Mouse (Mus musculus) liver, embryonic 16.5 days (tissue): Measurements from ENCODE around the gene Nme3. TPM values are rescaled to one million over a fixed set of nuclear protein-coding genes. Genes with fewer than 3 reads are reported as not detected.
A peak's percentile ranks its signal among the peaks of the same experiment; 100 is the strongest.

Source experiments
- ATAC-seq: fragments of 200-750 bp; cut with Nextera tagmentation; 2 replicates; pipeline ENCODE4 v1.8.0; 2017; ENCODE audit warnings: low read depth, mild to moderate bottlenecking, moderate number of reproducible peaks, moderate library complexity
- H3K27ac ChIP-seq: fragments of 300-500 bp; sonication (generic); 2 replicates; pipeline ENCODE4 v1.5.1; 2014; ENCODE audit warnings: mild to moderate bottlenecking, low read length
- H3K27me3 ChIP-seq: fragments of 300-500 bp; sonication (generic); 2 replicates; pipeline ENCODE4 v1.6.1; 2014; ENCODE audit warnings: low read depth, low read length, mixed read lengths; ENCODE audit not compliant: control insufficient read depth, insufficient read depth
- H3K36me3 ChIP-seq: fragments of 300-500 bp; sonication (generic); 2 replicates; pipeline ENCODE4 v1.6.1; 2014; ENCODE audit warnings: mild to moderate bottlenecking; ENCODE audit not compliant: control insufficient read depth, insufficient read depth
- H3K4me1 ChIP-seq: fragments of 300-500 bp; sonication (generic); 2 replicates; pipeline ENCODE4 v1.6.1; 2014; ENCODE audit warnings: low read depth, low read length, mixed read lengths; ENCODE audit not compliant: control insufficient read depth
- H3K4me2 ChIP-seq: fragments of 300-500 bp; sonication (generic); 2 replicates; pipeline ENCODE4 v1.6.1; 2014; ENCODE audit warnings: low read depth, low read length, mixed read lengths
- H3K4me3 ChIP-seq: fragments of 300-500 bp; sonication (generic); 2 replicates; pipeline ENCODE4 v1.5.1; 2014; ENCODE audit warnings: low read depth, mild to moderate bottlenecking, low read length
- H3K9ac ChIP-seq: fragments of 300-500 bp; sonication (generic); 2 replicates; pipeline ENCODE4 v1.6.1; 2014; ENCODE audit warnings: low read depth, low read length
- H3K9me3 ChIP-seq: fragments of 300-500 bp; sonication (generic); replicated peaks from 2 replicates; pipeline ENCODE4 v1.6.1; 2016; ENCODE audit warnings: low read length; ENCODE audit not compliant: control insufficient read depth
- WGBS: fragments of 180-500 bp; shearing (Covaris S2); extraction: QIAGEN DNeasy Blood & Tissue Kit; methylation state at CpG from one replicate; pipeline ENCODE4 v1.1.7; 2014; ENCODE audit not compliant: insufficient replicate concordance; 5-methylcytosine and 5-hydroxymethylcytosine counted together
- polyA plus RNA-seq: library from polyadenylated mRNA; unstranded; fragments of >200 nt; fragmentation: Nextera tagmentation; extraction: Ambion mirVana; gene quantifications from 2 replicates; pipeline ENCODE4 v1.2.1, GENCODE M21; 2015

Gene Nme3
- polyA plus RNA-seq, 1 experiment from 2014 or later = 46.7 TPM

DNA sequence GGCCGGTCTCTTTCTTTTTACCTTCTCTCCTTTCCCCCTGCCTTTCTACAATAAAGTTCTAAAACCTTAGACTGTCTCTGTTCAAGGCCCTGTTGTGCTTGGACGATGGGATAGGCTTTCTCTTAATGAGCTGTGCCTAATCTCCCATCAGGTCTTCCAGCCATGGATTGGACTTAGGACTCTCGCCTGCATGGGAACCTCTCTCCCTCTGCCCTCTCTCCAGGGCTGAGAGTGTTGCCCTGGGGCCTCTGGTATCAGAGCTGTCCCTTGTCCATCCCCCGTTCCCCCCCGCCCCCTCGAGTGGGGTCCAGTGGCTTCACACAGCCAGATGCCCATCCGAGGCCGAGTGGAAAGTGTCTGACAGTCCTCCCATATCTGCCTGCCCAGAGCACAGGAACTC is 21.3 kb upstream of the Nme3 start:
- no peaks in the 10 kb centered on the region for H3K9me3 ChIP-seq
- H3K36me3 ChIP-seq = no peaks in the 10 kb centered on the region
- no peak overlapping the region for H3K9ac ChIP-seq
- H3K27me3 ChIP-seq = no peaks in the 10 kb centered on the region
- WGBS = 60% methylated on average over 8 of the region's 8 CpGs
- H3K27ac ChIP-seq = no peak overlapping the region
- no peak overlapping the region for H3K4me3 ChIP-seq
- ATAC-seq = no peak
- no peak overlapping the region for H3K4me2 ChIP-seq
- peaks cover 3% of the 10 kb centered on the region; the same call in 1 of the 2 replicates for H3K4me1 ChIP-seq

DNA sequence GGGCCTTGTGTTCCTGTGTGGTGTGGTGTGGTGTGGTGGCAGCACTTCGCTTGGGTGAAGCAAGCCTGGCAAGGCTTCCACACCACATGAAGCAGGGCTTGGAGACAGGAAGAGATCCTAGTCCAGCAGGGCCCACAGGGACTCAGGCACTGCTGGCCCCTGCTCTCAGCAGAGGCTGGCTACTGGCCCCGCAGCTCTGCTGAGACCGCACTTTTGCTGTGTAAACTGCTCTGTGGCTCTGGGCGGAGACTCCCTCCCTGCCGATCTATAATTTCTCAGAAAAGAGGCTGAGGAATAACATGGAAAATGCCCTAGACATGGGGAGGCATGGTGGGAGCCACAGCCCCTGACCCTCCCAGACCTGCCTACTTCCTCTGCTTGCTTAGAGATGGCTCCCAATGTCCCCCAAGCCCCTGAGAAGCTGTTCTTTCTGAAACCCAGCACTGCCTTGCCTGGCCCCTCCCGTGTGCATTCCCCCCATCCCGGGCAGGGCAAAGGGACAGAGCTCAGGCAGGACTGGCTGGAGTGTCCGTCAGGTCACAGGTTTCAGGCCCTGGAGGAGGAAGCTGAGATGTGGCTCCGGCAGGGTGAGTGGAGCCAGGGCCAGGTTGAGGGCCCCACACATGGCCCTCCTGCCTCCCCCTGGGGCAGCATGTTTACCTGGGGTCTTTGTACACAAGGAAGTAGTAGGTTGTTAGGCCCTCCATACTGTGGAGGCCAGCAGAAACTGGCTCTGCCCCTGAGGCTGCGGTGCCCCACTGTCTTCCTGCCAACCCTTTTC is 18.8 kb upstream of the Nme3 start:
- Histone ChIP-seq H3K36me3 (peaks cover 4% of the 10 kb centered on the region; the same call in 1 of the 2 replicates), H3K9ac (0 out of 2 replicates have a peak overlapping the region, but pooled peaks have one; percentile 12), H3K9me3 (no peaks in the 10 kb centered on the region), H3K4me2 (peak overlapping the region; percentile 17), H3K4me3 (peak overlapping the region; percentile 5; the same call in 1 of the 2 replicates), H3K27me3 (no peaks in the 10 kb centered on the region), H3K4me1 (peaks cover 3% of the 10 kb centered on the region; the same call in 1 of the 2 replicates), H3K27ac (peak overlapping the region; percentile 62)
- ATAC-seq = peak; percentile 75
- 58% methylated on average over 10 of the region's 10 CpGs for WGBS

DNA sequence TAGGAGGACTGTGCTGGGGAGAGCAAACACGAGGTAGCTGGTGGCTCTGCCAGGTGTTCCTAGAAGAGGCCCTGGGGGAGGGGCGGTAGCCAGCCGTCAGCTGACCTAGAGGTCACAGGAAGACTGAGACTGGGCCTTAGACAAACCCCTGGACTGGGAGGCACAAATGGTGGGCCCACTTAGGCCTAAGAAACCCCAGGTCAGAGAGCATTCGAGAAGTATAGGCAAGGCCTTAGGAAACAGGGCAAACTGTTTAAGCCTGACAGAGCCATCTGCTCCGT is 18.2 kb upstream of the Nme3 start:
- ATAC-seq = peak; percentile 71
- Histone ChIP-seq H3K9ac (no peak overlapping the region), H3K4me2 (peak overlapping the region; percentile 17; the same call in 1 of the 2 replicates), H3K9me3 (no peaks in the 10 kb centered on the region), H3K27me3 (no peaks in the 10 kb centered on the region), H3K36me3 (peaks cover 9% of the 10 kb centered on the region), H3K4me1 (peaks cover 3% of the 10 kb centered on the region; the same call in 1 of the 2 replicates), H3K27ac (peak overlapping the region; percentile 62), H3K4me3 (no peak overlapping the region)
- 59% methylated on average over 5 of the region's 5 CpGs for WGBS

DNA sequence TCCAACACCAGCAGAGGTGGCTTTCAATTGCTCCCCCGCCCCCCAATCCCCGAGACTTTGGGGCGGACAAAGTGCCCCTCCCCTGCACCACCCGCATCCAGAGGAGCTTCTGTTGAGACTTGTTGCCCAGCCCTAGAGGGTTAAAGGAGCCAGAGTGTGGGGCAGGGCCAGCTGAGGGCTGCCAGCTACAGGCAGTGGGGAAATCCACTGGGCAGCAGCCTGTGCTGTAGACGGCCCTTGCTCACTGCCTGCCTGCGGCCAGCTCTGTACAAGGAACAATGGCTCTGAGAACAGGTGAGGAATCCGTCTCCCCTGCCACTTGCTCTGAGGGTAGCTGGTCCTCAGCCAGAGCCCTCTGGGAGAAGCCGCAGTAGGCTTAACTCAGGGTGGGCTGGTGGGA is 17.8 kb upstream of the Nme3 start:
- WGBS = 68% methylated on average over 8 of the region's 8 CpGs
- no peak for ATAC-seq
- Histone ChIP-seq H3K9ac (no peak overlapping the region), H3K27ac (no peak overlapping the region), H3K4me3 (no peak overlapping the region), H3K4me2 (peak overlapping the region; percentile 1; the same call in 1 of the 2 replicates), H3K9me3 (no peaks in the 10 kb centered on the region), H3K27me3 (no peaks in the 10 kb centered on the region), H3K4me1 (peaks cover 3% of the 10 kb centered on the region; the same call in 1 of the 2 replicates), H3K36me3 (peaks cover 14% of the 10 kb centered on the region)

DNA sequence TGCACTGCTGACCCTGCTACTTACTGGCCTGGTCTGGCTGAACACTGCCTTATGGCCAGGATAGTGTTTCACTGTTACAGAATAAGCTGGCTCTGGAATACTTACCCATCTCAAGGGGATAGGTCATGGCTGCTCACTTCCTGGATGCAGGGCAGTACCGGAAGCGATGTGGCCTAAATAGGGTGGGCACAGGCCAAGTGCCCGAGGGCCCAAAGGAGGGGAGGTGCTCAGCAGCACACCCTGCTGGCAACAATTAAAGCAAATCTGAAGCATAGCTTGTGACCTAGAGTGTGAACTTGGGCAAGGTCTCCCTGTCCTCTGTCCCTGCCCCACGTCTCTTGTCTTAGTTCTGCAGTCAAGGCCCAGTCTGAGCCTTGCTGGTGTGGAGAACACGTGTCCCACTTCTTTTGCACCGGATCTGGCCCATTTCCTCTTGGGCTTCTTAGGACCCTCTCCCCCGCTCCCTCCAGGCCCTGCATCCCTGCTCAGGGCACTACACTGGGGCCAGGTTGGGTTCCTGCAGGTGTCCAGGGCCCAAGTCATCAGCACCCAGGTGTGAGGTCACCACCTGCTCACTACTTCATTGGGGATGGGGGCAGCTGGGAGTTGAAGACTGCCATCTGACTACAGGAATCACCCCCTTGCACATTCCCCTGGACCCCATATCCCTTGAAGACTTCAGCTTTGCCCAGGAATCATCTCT is 14.4 kb upstream of the Nme3 start:
- Histone ChIP-seq H3K9me3 (no peaks in the 10 kb centered on the region), H3K27me3 (no peaks in the 10 kb centered on the region), H3K4me1 (peaks cover 13% of the 10 kb centered on the region), H3K27ac (no peak overlapping the region), H3K4me3 (no peak overlapping the region), H3K9ac (no peak overlapping the region), H3K4me2 (no peak overlapping the region), H3K36me3 (peaks cover 20% of the 10 kb centered on the region)
- WGBS = 40% methylated on average over 7 of the region's 7 CpGs
- ATAC-seq = no peak

DNA sequence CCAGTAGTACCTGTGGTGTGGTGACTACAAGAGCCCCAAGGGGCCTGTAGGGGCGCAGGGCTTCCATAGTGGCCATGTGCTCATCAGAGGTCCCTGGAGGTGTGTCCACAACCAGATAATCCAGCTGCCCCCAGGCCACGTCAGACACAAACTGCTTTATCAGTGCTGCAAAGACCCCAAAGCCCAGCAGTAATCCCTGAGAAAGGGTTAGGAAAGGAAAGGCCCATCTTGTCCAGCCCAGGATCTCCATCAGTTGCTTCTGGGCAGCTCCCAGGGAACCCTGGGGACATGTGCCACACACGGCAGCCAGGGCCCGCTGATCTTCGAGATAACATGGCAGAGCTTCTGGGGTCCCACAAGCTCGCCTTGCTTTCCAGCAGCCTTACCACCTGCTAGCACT is 11.9 kb upstream of the Nme3 start:
- Histone ChIP-seq H3K4me3 (no peak overlapping the region), H3K4me1 (peaks cover 26% of the 10 kb centered on the region), H3K9me3 (no peaks in the 10 kb centered on the region), H3K4me2 (no peak overlapping the region), H3K36me3 (peaks cover 29% of the 10 kb centered on the region), H3K9ac (no peak overlapping the region), H3K27ac (no peak overlapping the region), H3K27me3 (no peaks in the 10 kb centered on the region)
- 70% methylated on average over 6 of the region's 6 CpGs for whole genome bisulfite sequencing
- ATAC-seq = no peak

DNA sequence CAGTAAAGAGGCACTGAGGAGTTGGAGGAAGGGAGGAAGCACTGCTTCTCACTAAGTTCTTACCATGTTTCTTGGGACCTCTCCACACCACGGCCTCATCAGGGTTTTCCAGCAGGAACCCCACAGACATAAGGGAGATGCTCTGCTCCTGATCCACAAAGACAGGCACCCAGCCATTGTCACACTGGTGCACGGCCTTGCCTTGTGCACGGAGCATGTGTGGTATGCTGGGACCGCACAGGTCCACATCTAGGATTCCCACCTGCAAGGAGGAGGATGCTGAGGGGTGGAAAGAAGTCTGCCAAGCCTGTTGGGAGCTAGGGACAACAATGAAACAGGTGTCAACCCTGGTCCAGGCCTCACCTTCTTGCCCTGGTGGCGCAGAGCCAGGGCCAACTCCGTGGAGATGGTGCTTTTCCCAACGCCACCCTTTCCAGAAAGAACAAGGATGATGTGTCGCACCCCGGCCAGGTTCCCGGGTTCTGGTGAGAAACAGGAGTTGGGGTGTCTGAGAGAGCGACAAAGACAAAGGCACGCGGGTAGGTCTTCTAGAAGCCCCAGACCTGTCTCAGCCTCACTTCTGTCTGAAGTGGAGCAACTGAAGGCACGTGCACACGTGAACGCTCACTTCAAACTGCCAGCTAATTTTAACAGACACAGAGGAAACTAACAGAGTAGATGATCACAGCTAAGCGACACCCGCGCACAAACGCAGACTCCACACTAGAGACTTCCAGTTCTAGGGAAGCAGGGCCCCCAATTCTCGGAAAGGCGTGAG is 10.8 kb upstream of the Nme3 start:
- H3K4me2 ChIP-seq = peak overlapping the region; percentile 90
- peaks cover 40% of the 10 kb centered on the region for H3K36me3 ChIP-seq

DNA sequence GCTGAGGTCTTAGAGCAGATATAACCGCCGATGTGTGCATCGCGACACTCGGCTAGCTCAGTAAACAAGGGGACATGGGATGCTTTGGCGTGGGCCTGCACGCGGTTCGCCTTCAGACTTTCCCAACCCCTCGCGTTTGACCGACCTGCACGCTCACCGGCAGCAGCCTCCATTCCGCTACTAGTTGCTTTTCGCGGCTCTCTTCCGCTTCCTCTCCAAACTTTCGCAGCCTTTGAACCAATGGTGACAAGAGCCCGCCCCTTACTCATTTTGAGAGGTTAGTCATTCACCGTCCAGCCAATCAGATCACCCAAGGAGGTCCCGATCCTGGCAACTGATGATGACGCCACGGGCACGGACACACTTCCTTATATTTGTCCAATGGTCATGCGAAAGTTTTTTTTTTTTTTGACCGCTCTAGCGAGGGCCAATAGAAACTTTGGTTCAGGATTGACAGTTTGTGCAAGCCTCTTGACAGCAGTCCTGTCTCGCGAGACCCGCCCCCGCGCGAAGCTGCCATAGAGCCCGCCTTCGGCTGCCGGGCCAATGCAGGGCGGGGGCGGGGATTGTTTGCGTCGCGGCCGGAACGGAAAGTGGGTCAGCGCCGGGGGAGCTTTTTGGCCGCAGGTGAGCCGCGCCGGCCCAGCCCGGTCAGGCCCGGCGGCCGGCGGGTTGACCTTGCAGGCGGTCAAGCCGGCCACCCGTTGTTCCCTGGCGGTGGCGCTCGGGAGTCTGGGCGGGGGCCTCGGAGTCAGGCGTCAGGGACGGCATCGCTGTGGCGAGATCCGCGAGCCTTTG is 10.0 kb upstream of the Nme3 start, which contains the start of the genes Nubp2 and Spsb3:
Gene Nubp2, minus strand, starts transcription at position 216 of the 798 bp plus-strand sequence.
Gene Spsb3, plus strand, starts transcription at position 510 of the 798 bp plus-strand sequence.
- Histone ChIP-seq H3K36me3 (peaks cover 48% of the 10 kb centered on the region), H3K27ac (peak within 1 kb of the TSS; percentile 92), H3K4me1 (peaks cover 28% of the 10 kb centered on the region), H3K9me3 (no peaks in the 10 kb centered on the region), H3K4me3 (peak within 1 kb of the TSS; percentile 94), H3K27me3 (no peaks in the 10 kb centered on the region), H3K9ac (peak within 1 kb of the TSS; percentile 98), H3K4me2 (peak within 1 kb of the TSS; percentile 90)
- ATAC-seq = peak; percentile 93
- under 1% methylated on average over 69 of the region's 69 CpGs for WGBS

More for the DNA sequence above, 10.8 kb upstream of the Nme3 start:
- WGBS = 20% methylated on average over 22 of the region's 22 CpGs
- peaks cover 27% of the 10 kb centered on the region for H3K4me1 ChIP-seq
- H3K9me3 ChIP-seq = no peaks in the 10 kb centered on the region
- peak overlapping the region; percentile 83 for H3K9ac ChIP-seq
- ATAC-seq = no peak
- H3K27me3 ChIP-seq = no peaks in the 10 kb centered on the region
- H3K4me3 ChIP-seq = peak overlapping the region; percentile 94
- peak overlapping the region; percentile 58 for H3K27ac ChIP-seq
